Mouse (Mus musculus) hindbrain, embryonic 12.5 days (tissue): ENCODE measurements around the gene Chrna5. TPM values are rescaled to one million over a fixed set of nuclear protein-coding genes. Genes with fewer than 3 reads are reported as not detected.

Experiments
- polyA plus RNA-seq: library from polyadenylated mRNA; unstranded; fragments of >200 nt; fragmentation: Nextera tagmentation; extraction: Ambion mirVana; gene quantifications from 2 replicates; pipeline ENCODE4 v1.2.1, GENCODE M21; 2016

Chrna5 gene
- polyA plus RNA-seq, 1 experiment from 2014 or later: 6.4 TPM

Other genes with a start within 250 kb of the Chrna5 start
- gene Wdr61, start 246.4 kb upstream of the Chrna5 start, polyA plus RNA-seq: 117 and 128 TPM in 2 replicates
- 655 and 681 TPM in 2 replicates for gene Crabp1, start 216.1 kb upstream of the Chrna5 start, polyA plus RNA-seq
- gene Ireb2, start 117.1 kb upstream of the Chrna5 start, polyA plus RNA-seq: 65.6 and 70.4 TPM in 2 replicates
- gene Hykk, start 63.6 kb upstream of the Chrna5 start, polyA plus RNA-seq: 6.0 and 7.1 TPM in 2 replicates
- 267 and 282 TPM in 2 replicates for gene Psma4, start 30.1 kb upstream of the Chrna5 start, polyA plus RNA-seq
- 1.2 and 1.4 TPM in 2 replicates for gene AY074887, start 29.9 kb upstream of the Chrna5 start, polyA plus RNA-seq
- gene Chrna3, start 45.7 kb downstream of the Chrna5 start, polyA plus RNA-seq: 15.0 and 17.1 TPM in 2 replicates
- 1.5 and 2.0 TPM in 2 replicates for gene Chrnb4, start 67.9 kb downstream of the Chrna5 start, polyA plus RNA-seq
- 53.4 and 54.2 TPM in 2 replicates for gene Ube2q2, start 168.0 kb downstream of the Chrna5 start, polyA plus RNA-seq
- 85.5 and 86.8 TPM in 2 replicates for gene Fbxo22, start 228.0 kb downstream of the Chrna5 start, polyA plus RNA-seq